Mouse (Mus musculus) CH12.LX (cell line): ENCODE results near the gene Nhej1.

Experiments
- CHD2 ChIP-seq: IDR thresholded peaks from 2 replicates; pipeline ENCODE4 v1.6.1; 2011; ENCODE audit warnings: low read length, improper control_type of control experiment
- CTCF ChIP-seq, 2 experiments: IDR thresholded peaks in 1 of 2; conservative IDR thresholded peaks in 1 of 2; 2 replicates each; pipeline ENCODE4 v1.5.1; 2011 to 2012; ENCODE audit warnings: low read depth in 2 of 2, low read length in 2 of 2, improper control_type of control experiment in 1 of 2, inconsistent platforms in 1 of 2, mild to moderate bottlenecking in 1 of 2, moderate library complexity in 1 of 2
- E2F4 ChIP-seq: IDR thresholded peaks from 2 replicates; pipeline ENCODE4 v1.6.1; 2011; ENCODE audit warnings: low read depth, low read length, improper control_type of control experiment; ENCODE audit not compliant: insufficient replicate concordance
- MAFK ChIP-seq: IDR thresholded peaks from 2 replicates; pipeline ENCODE4 v1.6.1; 2011; ENCODE audit warnings: low read length, improper control_type of control experiment; ENCODE audit not compliant: insufficient replicate concordance
- MEF2A ChIP-seq: IDR thresholded peaks from 2 replicates; pipeline ENCODE4 v1.6.1; 2014; ENCODE audit warnings: low read depth, mild to moderate bottlenecking, inconsistent platforms, low read length, improper control_type of control experiment, borderline replicate concordance
- NRF1 ChIP-seq: IDR thresholded peaks from 2 replicates; pipeline ENCODE4 v1.6.1; 2014; ENCODE audit warnings: low read depth, mild to moderate bottlenecking, inconsistent platforms, low read length, improper control_type of control experiment, moderate library complexity
- POLR2A ChIP-seq: IDR thresholded peaks from 2 replicates; pipeline ENCODE4 v1.6.1; 2011; ENCODE audit warnings: low read depth, mild to moderate bottlenecking, improper control_type of control experiment, low read length
- SMC3 ChIP-seq: IDR thresholded peaks from 2 replicates; pipeline ENCODE4 v1.6.1; 2011; ENCODE audit warnings: low read depth, low read length, improper control_type of control experiment
- ZC3H11A ChIP-seq: IDR thresholded peaks from 2 replicates; pipeline ENCODE4 v1.6.1; 2012; ENCODE audit warnings: low read depth, mild to moderate bottlenecking, inconsistent platforms, low read length, improper control_type of control experiment

GRCm38 (mm10) chr1:74927621-74928296 lies 197.2 kb downstream of the Nhej1 start:
- TF ChIP-seq CTCF (conservative IDR thresholded peaks at IDR 0.05 in 1 of 2, IDR thresholded peaks at IDR 0.05 in 1 of 2; ENCODE audit: low read depth in 2 of 2, low read length in 2 of 2) (no peak), E2F4 (no peak), SMC3 (no peak), MEF2A (no peak), POLR2A (no peak), CHD2 (no peak), NRF1 (no peak), MAFK (no peak), ZC3H11A (no peak)
